Mouse (Mus musculus): ENCODE measurements at regions not wholly inside any gene's neighbourhood (a gene's known extent, or its start where the extent isn't known, plus 50 kb on each side); places are given as distances from the start of the nearest gene placed in this dataset.

DNA sequence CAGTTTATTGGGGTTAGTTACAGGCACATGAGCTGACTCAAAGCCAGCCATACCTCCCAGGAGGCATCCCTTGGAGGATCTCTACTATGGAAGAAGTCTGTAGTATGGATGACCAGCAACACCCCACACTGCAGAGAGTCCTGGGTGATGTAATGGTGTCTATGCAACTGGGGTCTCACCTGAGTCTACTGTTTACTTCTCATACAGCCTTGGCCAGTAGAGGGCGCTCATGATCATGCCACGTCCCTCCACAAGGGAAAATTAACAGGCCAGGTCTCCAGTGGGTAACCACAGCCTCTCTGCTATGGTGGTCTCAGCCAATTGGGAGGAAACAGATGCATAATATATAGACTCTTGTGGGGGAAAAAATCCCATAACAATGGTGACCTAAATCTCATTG lies 111.7 kb downstream of the Cdh26 start:
- in situ Hi-C loops (cut with MboI) = no loop called here

DNA sequence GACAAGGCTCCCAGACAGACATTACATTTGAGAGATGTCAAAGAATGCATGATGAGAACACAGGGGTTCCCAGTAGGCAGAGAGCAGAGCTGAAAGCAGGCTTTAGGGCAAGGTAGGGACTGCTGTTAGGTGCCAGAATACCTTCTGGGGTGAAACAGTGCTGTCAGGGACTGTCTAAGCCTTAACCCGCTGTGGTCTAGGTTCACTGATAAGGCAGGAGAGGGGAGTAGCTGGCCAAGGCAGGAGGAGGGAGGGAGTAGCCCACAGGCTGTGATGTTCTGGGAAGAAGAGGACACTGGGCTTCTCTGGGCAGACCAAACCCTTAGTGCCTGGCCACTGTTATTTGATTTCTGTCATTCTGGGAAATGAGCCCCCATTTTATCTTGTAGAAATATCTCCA lies 114.1 kb downstream of the Cdh26 start:
- in situ Hi-C loops (cut with MboI) = no loop called here

DNA sequence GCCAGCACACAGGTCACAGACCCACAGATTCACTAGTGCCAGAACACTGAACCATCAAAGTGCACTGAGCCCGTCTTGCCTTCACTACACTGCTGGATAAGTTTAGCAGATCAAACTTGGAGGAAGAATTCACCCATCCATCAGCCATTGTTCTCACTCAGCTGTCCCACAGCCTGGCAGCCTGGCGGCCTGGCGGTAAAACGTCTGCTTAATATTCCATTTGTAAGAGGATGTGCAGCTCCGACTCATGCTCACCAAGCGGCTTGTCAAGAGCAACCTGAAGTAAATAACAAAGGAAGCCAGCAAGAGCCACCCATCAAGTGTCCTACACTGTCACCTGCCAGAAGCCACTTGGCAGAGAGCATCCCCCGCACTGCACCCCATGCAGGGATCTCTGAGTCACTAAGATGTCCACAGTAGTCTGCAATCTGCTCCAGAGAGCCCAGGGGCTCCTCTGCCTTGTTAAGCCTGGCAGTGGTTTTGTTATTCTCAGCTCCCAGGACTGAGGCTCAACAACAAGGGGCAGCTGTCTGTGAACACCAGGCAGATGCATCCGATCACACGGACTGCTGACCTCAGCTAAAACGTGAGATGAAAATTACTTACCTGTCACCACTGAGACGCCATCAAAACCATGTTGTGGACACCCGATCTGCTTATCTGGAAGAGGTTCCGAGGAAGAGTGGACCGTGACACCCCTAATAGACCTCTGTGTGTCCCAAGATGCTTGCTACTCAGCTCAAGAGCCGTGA lies 115.4 kb downstream of the Cdh26 start:
- in situ Hi-C loops (cut with MboI) = no loop called here

GRCm38 (mm10) chr2:178546353-178546720 lies 116.0 kb downstream of the Cdh26 start:
- in situ Hi-C loops (cut with MboI) = no loop called here

GRCm38 (mm10) chr2:178546888-178547287 lies 116.6 kb downstream of the Cdh26 start:
- in situ Hi-C loops (cut with MboI) = no loop called here

DNA sequence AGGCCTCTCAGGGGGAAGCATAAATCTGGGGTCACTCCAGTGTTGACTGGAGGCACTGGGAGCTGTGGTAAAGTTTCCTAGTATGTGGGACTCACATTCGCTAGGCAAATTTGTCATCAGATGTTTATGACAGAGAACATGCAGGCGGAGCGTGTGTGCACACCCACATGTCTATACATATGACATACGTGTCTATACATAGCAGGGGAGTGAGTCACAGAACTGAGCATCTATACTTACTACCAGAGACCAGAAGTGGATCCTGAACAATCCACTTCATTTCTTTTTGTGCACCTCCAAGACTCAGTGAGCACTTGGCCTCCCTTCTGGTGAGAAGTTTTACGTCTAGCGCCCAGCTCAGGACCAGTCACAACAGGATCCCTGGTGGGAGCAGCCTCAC lies 118.6 kb downstream of the Cdh26 start:
- in situ Hi-C loops (cut with MboI) = no loop called here

- in situ Hi-C loops (cut with MboI) = no loop called here
Observed at GRCm38 (mm10) chr2:178553736-178554135, 123.4 kb downstream of the Cdh26 start.

DNA sequence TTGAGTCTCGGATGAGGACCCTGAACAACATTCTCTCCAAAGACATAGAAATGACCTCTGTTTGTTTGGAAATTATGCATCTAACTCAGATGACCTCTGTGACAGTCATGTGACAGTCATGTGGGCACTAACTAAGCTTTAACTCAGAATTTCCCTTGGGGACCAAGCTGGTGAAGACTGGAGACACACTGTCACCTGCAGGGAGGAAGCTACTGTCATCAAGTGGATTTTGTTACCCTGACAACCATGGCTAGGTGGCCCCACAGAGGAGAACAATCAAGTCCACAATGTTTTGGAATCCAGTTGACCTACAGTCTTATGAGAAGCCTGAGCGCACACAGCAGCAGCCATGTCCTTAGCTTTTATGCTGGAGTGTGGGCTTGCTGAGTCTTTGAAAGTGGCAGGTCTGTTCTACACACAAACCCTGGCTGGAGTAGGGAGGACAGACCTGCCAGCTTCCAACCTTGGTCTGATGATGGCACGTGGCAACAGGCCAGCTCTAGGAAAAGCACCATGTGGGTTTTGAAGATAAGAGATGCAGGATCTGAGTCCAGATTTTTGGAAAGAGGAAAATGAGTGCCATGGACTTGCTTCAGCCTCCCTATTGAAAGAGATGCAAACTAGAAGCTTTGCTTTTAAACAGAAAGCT lies 125.5 kb downstream of the Cdh26 start:
- in situ Hi-C loops (cut with MboI) = no loop called here

- in situ Hi-C loops (cut with MboI) = no loop called here
Observed at GRCm38 (mm10) chr2:178557934-178558333, 127.6 kb downstream of the Cdh26 start.

- in situ Hi-C loops (cut with MboI) = no loop called here
Observed at GRCm38 (mm10) chr2:178563287-178563686, 133.0 kb downstream of the Cdh26 start.

GRCm38 (mm10) chr2:178565368-178565818 lies 135.1 kb downstream of the Cdh26 start:
- in situ Hi-C loops (cut with MboI) = no loop called here

GRCm38 (mm10) chr2:178567493-178567892 lies 137.2 kb downstream of the Cdh26 start:
- in situ Hi-C loops (cut with MboI) = no loop called here

GRCm38 (mm10) chr2:178572301-178572700 lies 142.0 kb downstream of the Cdh26 start:
- in situ Hi-C loops (cut with MboI) = no loop called here

- in situ Hi-C loops (cut with MboI) = no loop called here
Observed at GRCm38 (mm10) chr2:178574859-178575258, 144.5 kb downstream of the Cdh26 start.

GRCm38 (mm10) chr2:178575403-178575802 lies 145.1 kb downstream of the Cdh26 start:
- in situ Hi-C loops (cut with MboI) = no loop called here

DNA sequence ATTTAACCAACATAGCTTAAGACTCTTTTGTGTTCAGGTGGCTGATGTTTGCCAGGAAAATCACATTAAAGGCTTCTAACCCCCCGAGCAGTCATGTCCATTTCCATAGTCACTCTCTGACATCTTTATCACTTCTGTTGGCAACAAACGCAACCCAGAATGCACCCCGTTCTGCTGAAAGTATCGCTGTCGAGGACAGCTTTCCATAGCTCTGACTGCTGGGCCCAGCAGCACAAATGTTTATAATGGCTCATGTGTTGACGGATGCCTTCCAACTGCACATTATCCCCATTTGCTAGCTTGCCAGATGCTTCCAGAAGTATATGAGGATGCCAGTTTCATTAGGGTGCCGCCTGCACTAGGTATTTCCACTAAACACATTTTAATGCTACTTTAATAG lies 145.7 kb downstream of the Cdh26 start:
- in situ Hi-C loops (cut with MboI) = no loop called here

DNA sequence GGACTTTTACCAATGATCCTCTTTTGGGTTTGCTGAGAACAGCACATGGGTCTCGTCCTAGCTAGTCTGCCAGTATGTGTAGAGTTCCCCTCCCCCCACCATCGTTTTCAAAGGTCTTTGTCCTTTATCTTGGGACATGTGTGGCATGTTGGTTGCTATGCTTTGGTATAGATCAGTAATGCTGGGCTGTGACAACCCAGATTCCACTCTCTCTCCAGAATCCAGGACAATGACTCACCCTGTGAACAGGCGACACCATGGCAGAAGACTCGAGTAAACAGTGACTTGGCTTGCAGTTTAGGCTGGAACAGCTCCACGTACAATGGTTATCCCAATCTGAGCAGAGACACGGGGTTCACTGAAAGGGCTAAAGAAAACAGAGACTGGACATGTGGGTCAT lies 149.2 kb downstream of the Cdh26 start:
- in situ Hi-C loops (cut with MboI) = no loop called here

GRCm38 (mm10) chr2:178581306-178581705 lies 151.0 kb downstream of the Cdh26 start:
- in situ Hi-C loops (cut with MboI) = no loop called here

GRCm38 (mm10) chr2:178584970-178585566 lies 154.7 kb downstream of the Cdh26 start:
- in situ Hi-C loops (cut with MboI) = no loop called here

- in situ Hi-C loops (cut with MboI) = no loop called here
Observed at GRCm38 (mm10) chr2:178587134-178587636, 156.9 kb downstream of the Cdh26 start.

DNA sequence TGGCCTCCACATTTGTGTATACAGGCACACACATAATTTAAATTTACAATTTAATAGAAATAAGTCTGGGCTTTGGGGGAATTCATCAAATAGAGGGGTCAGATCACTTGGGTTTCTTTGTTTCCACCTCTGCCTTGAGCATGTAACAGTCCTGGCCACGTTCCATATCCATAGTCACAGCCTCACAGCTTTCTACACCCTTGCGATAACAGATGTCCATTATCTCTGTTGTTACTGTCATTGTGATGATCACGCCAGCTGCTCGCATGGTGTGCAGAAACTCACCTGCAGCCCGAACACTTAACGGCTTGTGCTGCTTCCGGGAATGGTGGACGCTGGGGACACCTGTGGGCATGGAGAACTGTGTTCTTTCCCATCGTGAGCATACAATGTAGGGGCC lies 163.4 kb downstream of the Cdh26 start:
- in situ Hi-C loops (cut with MboI) = no loop called here

DNA sequence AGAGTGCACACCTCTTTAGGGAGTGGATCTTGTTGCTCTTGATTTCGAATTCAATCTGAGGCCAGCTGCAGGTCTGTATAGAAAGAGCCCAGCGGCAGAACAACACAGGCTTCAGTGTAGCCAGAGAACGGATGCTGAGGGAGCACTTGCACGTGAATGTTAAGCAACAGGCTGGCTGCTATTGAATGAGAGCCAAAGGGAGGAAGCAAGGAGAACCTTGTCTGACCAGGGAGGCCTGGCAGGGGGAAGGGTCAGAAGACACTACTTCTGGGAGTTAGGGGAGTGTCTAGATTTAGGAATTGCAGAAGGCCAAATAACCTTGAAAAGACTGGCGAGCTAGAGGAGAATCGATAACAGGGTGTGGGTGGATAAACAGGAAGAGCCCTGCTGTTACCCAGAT lies 163.8 kb downstream of the Cdh26 start:
- in situ Hi-C loops (cut with MboI) = no loop called here
